Mouse (Mus musculus): ENCODE measurements around the gene Armc12.

GRCm38 (mm10) chr17:28527184-28528042, 3.2 kb upstream of the Armc12 start:
- no peak for TF ChIP-seq CTCF (IDR thresholded peaks at IDR 0.05; ENCODE audit: insufficient read depth, low read length)
- no peak for TF ChIP-seq POLR2A (IDR thresholded peaks at IDR 0.05; ENCODE audit: borderline replicate concordance, extremely low read depth, low read depth, low read length)

Measured in lung, adult 2 months (tissue).